Mouse (Mus musculus) neutrophil, adult 5-6 weeks (primary cell): ENCODE measurements around the gene Cubn. TPM values are rescaled to one million over a fixed set of nuclear protein-coding genes. Genes with fewer than 3 reads are reported as not detected.

Source experiments
- ATAC-seq: fragments of 151-379, 151-347 bp; 2 replicates; pipeline ENCODE4 v1.8.0; 2017; ENCODE audit warnings: mild to moderate bottlenecking, moderate TSS enrichment; ENCODE audit not compliant: insufficient number of reproducible peaks, poor library complexity, low FRiP score, severe bottlenecking; ENCODE audit errors: extremely low read depth
- total RNA-seq: library from RNA; stranded (forward); fragments of 200-1000 nt; gene quantifications from 2 replicates; pipeline ENCODE4 v1.2.3, GENCODE M21; 2017

The Cubn gene
- total RNA-seq, 1 experiment from 2014 or later: under 0.01 TPM

DNA sequence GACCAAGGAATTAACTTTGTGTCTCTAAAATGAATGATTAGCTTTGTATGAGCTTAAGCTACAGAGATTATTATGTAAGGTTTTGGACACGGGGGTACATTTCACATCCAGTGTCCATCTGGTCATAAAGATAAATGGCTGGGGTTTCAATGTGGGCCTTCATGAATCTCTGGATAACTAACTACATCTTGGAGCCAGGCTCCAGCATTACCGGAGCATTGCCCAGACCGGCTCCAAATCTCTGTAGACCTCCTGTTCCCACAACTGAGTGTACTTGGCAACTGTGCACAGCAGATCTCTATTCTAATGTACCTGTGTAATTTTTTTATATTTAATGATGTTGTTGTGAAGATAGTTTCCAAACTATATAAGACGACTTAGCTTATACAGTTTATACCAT, 115.4 kb downstream of the Cubn start:
- no peak for ATAC-seq

DNA sequence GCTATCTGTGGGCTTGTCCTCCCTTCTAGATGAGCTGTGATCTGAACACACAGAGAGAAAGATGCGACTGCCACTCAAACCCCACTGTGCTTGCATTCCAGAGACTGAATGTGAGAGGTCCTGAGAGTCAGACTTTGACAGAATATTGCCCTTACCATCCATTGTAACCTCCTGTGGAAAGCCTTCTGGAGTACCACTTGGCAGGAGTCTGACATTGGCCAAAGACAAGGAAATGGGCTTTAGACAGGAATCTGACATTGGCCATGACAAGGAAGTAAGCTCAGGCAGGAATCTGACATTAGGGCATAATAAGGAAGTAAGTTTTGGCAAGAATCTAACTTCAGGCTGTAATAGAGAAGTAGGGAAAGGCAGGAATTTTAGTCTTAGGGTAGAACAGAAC, 118.3 kb downstream of the Cubn start:
- no peak for ATAC-seq

DNA sequence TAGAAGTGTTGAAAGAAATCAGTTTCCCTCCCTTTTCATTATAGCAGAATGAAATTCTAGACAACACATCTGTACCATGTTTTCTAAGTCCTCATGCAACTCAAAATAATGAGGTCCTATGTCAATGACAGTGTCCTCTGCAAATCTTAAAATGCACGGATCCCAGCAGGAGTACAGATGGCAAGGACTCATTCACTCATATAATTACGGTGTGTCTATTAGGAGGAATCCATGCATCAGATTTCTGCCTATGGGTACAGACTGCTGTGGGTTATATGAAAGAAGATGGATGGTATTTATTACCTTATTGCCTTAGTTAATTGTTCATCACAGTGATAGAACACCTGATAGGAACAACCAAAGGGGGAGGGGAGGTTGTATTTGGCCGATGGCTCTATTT, 118.8 kb downstream of the Cubn start:
- ATAC-seq: no peak

DNA sequence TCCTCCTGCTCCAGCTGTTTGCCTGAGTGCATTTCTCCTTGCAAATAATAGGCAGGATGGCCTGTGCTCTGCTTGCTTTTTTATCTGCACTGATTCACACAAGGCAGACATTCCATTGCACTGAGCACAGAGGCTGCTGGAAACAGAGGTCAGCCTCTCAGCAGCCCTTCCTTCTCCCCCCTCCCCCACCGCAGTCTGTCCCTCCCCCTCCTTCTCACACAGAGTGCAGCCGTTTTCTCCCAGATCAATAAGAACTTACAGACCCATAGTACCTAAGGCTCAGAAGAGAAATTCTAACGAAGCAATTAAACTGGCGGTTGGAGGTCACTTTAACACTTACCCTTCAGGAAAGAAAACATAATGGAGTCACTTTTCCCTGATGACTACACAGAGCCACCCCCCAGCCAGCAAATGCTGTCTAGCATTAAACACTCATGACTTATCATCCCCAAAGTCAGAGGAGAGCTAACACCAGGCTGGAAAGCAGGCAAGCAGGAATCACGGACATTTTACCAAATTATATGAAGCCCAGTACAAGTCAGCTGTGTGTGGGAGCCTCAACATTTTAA, 119.3 kb downstream of the Cubn start:
- no peak for ATAC-seq

DNA sequence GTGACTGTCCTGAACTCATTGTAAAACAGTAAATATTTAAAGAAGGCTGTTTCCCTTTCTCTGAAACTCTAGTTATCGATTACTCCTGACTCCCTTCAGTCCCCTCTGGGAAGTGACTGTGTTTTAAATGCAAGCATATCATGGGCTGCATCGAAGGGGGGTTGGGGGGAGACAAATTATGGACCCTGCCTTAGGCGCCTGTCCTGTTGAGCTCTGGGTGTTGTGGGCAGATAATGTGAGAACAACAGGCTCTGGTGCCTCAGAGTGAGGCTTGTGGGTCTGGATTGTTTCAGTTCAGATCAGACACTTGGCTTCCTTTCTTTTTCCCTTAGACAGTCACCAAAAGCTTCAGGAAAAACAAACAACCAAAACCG, 119.8 kb downstream of the Cubn start:
- no peak for ATAC-seq

DNA sequence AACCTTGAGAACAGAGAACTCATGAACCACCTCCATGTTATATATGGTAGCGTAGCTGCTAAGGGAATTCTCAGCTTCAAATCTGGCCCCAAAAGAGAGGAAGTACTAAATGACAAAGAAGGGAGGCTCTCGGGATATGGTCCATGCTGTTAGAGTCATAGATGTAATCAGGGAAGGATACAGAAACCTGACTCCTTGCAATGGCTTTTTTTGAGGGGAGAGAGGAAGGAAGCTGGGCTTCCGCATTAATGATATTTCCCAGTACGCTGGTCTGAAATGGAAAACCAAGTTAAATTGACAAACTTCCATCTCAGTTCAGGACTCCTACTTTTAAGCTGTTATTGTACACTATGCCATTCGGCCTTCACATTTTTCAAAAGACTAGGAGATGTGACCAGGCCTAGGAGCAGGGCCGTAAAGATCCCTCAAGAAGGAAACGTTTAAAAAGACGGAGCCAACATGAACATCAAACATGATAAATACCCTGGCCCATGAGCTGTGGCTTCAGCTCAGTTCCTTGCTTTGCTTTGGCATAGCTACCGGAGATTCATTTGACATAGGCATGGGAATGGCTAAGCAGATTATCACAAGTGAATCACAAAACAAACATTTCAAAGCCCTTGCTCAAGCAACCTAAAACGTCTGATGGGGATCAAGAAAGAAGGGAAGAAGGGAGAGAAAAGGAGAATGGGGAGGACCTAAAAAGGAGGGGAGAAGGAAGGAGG, 120.4 kb downstream of the Cubn start:
- no peak for ATAC-seq

DNA sequence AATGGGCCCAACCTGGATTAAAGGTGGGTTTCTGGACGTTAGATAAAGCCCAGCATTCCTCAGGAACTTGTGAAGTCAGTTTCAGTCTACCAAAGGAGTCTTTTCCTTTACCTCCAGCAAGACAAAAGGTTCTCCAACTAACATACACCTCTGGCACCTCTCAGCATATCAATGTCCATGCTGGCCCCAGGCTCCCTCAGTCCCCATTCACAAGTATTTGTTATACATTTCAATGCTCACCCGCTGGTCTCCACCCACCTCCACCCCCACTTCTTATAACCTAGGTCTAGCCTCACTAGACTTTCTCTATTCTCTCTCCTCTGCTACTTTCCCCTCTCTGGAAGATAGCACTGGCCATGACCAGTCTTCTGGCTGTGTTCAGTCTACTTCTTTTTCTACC, 121.1 kb downstream of the Cubn start:
- ATAC-seq: no peak

DNA sequence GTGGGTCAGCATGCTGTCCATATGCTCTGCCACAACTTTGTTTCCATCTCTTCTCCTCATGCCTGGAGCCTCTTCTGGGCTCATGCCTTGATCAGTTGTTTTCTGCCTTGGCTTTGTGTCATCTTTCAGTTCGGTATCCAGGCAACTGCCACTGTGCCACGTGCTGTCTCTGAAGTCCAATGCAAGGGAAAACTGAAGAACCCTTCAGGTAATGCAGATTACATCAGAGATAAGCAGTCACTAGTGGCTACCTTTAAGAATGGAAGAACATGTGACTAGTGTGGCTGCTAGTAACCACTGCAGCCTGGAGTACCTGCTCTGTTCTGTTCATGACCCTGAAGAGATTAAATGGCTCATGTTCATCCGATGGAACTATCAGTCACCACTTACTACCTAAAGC, 123.1 kb downstream of the Cubn start:
- no peak for ATAC-seq

DNA sequence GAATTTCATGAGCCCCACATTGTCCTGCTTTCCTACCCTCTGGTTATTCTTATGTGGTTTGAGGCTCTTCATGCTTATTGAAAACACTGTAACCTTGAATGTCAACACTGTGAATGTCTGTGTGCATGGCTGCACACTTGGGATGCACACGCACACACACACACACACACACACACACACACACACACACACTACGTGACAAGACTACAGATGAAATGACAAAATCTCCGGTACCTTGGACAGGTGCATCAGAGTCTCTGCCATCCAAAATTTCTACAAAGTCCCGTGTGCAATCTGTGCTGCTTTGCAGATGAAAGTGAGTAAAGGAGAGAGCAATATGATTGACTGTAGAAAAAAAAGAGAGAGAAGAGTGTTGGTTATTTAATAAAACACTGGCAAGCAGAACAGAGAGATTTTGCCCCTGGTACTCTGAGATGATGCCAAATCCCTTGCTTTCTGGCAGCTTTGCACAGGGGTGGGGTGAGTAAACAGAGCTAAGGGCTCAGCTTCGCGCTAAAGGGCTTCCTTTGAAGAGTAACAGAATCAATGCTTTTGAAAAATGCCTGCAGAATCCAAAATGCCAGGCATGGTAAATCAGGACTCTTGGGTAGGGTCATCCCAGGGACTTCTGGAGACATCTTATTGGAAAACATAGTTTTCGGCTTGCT, 133.6 kb downstream of the Cubn start:
- no peak for ATAC-seq

DNA sequence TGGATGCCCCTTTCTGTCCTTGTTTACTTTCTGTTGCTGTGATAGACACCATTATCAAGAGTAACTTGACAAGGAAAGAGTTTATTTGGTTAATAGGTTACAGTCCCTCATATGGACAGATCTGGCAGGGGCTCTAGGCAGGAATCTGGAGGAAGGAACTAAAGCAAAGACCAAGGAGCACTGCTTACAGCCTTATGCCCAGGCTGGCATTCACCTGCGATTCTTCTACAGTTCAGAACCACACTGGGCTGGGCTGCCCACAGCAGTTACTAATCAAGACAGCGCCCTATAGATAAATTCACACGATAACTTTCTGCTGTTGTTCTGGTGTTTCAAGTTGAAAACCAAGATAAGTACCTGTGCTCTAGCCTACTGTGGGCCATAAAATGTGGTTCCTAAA, 138.8 kb downstream of the Cubn start:
- no peak for ATAC-seq

DNA sequence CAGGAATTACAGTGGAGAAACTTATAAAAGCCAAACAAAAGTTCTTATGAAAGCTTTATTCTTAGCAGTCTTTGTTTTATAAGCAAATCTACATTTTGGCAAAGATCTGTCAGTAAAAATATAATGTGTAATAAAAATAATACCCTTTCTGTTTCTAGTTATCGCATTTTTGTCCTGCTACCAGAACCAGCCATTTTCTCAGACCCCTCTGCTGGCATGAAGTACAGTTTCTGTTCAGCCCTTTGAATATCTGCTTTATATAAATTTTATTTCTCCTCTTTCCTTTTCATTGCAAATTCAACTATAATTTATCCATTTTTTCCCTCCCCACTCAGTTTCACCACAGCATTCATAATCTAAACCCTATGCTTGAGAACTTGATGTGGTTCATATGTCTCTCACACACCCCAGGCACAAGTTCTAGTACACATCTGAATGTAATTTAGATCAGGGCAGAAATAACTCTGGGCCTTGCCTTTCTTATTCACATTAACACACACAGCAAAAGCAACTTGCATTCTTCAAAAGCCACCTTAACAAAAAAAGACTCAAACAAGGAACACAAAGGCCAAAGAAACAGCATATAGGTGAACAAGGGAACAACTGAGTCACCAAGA, 139.4 kb downstream of the Cubn start:
- ATAC-seq: no peak

DNA sequence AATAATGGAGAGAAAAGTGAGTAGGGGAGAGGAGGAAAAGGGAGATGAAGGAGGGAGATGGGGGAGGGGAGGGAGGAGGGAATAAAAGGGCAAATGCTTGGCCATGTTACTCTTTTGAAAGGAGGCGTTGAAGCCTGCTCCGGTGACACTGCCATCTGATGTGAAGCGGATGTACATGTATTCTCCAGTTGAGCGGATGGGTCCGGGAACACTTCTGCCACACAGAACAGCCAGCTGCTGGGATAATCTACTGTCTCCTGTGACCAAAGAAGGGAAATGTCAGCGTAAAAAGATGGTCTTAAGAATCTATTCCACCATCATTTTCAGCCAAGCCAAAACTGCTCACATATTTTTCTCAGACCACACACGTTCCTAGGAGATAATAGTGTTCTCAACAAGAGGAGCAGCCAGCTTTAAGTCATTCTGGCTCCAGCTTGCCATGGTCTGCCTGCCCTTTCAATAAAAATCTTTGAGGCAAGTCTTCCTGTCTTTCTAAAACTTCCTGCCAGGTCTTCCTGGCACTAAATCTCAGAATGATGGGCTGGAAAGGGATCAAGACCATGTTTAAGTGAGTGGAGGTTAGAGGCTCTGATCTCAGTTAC, 149.2 kb downstream of the Cubn start:
- ATAC-seq: no peak

DNA sequence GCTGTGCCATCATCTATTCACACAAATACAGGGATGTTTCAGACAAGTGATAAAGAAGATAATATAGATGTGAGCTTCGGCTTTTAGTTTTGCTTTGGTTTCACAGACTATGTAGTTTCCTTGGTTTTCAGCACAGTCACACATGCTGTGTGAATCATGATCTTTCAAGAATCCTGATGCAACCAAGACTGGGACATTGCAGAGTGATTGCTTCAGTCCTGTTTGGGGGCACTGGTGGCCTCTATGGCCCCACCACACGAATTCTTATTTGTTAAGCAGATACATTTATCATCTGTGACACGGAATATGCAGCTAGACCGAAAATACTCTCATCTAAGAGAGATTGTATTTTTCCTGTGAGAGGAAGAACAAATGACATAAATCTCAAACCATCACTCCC, 156.2 kb downstream of the Cubn start:
- no peak for ATAC-seq

DNA sequence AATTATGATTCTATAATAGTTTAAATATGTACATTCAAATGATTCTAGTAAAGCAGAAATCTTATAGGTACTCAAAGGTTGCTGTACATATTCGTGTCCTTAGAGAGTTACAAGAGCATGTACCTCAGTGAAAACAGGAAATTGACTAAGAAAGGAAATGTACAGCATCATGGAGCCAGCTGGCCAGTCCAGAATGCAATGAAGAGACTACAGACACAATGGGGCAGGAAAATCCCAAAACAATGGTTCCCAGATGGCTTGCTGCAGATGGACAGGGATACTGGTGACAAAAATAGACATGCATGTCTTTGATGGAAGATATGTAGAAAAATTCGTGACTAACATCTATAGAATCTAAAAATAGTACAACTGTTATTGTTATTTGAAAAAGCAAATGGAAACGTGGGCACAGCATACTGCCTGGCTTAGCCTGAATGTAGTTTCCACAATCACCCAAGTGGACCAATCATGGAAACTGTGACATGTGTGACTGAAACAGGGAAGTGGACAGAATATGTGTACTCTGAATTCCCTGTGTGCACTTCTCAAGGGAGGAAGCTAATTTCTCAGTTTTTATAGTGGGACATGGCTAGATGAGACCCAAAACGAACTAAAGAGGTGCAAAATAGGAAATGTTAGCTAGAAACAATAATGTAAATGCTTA, 161.7 kb downstream of the Cubn start:
- ATAC-seq: peak; percentile 46; the same call in 1 of the 2 replicates

DNA sequence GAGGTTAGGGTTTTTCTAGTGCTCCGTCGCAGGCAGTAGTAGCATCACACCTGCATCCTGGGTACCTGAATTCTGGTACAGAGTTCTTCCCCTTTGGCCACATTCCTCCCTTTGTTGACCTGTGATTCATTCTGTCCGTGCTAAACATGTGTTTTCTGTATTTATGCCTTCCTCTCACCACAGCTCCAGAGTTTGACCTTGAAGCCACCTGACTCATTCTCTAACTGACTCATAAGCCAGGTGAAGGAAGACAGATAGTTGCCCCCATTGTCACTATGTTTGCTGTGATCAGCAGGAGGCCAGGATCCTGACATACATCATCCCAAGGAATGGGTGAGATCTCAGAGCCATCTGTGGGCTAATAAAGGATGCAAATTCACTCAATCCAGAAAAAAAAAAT, 188.2 kb downstream of the Cubn start:
- ATAC-seq: no peak

DNA sequence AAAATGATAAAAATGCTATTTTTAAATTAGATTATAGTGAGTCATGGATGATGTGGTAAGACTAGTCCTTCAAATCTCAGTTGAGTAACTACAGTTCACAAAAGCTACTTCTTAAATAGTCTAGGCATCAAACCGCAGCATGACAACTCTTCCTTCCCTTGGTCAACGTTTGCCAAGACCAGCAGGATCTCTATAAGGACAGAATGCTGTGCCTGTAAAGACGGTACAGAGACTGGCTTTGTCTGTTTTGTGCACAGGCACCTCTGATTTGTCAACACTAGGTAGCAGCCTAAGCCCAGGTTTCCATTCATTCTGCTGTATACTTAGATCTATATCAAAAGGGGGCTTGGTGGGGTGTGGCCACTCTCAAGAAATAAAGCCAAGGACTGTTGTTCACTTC, 192.6 kb downstream of the Cubn start:
- peak; percentile 30; the same call in 1 of the 2 replicates for ATAC-seq

DNA sequence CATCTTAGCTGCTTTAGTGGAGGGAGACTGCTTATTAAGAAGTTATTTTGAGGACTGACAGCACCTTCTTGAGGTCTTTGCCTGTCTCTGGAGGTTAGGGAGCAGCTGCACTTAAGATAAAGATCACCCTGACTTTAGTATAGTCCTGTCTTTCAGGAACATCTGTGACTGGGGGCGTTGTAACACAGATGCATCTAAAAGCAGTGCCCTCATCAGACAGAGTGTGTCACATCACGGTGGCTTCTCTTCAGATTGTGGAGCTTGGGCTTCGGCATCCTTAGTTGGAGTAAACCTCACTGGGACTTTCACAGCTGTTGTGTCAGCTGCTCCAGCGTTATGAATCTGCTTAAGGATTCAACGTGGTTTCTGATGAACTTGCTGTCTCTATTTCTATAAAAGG, 193.9 kb downstream of the Cubn start:
- no peak for ATAC-seq

DNA sequence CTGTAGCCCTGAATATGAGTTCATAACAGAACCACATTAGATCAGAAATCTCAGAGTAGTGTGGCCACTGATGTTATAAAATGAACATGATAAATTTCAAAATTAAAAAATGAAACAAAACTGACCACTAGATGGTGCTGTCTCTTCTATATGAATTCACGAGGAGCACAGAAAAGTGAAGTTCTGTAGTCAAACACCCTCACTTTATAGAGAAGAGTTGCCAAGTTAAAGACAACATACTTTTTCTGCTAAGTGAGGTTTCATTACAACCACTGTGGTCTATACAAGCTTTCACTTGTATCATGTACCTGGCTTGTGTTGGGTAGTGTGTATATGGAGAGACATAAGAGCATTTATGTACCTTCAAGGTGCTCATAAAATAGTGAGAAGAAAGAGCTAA, 201.0 kb downstream of the Cubn start:
- ATAC-seq: peak; percentile 85

DNA sequence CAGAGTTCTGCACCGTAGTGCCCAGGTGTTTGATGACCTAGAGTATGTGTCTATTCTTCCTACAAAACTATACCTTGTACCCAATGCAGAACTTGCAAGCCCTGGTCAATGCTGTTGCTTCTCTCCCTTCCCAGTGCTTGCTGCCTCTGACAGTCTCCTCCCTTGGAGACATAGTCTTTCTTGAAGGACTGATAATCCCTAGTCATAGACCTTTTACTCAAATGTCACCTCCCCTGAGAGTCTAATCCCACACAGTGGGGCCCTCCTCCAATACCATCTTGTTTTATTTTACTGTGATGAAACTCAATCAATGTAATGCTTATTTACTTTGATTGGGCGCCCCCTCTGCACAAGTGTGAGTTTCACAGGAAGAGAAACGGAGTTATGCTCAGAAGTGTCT, 201.5 kb downstream of the Cubn start:
- ATAC-seq: no peak
